Mouse (Mus musculus) left cerebral cortex, adult 2 months (tissue): ENCODE data around the gene C130032M10Rik. TPM values are rescaled to one million over a fixed set of nuclear protein-coding genes. Genes with fewer than 3 reads are reported as not detected.

ENCODE experiments used
- DNase-seq, 2 experiments: peaks; one replicate each; pipeline ENCODE4 v3.0.0; 2021 to 2022; ENCODE audit warnings: low spot score in 2 of 2, mixed read lengths in 1 of 2; ENCODE audit errors: extremely low spot score in 1 of 2
- H3K27ac ChIP-seq: fragments of 200-600 bp; 2 replicates; pipeline ENCODE4 v1.8.1; 2022
- H3K4me3 ChIP-seq: fragments of 200-600 bp; 2 replicates; pipeline ENCODE4 v1.8.1; 2022
- CTCF ChIP-seq: fragments of 200-600 bp; IDR thresholded peaks from 2 replicates; pipeline ENCODE4 v1.8.1; 2022; ENCODE audit warnings: antibody characterized with exemption, mild to moderate bottlenecking, moderate library complexity
- intact Hi-C: fragments of 180-260 bp; cut with DNase I; formaldehyde crosslinking; loops from one replicate; pipeline ENCODE4 v1.15.1; 2025
- total RNA-seq, 2 experiments: library from RNA; stranded (reverse); gene quantifications; 2 replicates each; pipeline ENCODE4 v1.2.3; 2021

C130032M10Rik gene
- total RNA-seq, 2 experiments from 2014 or later, result not detected

- Histone ChIP-seq H3K27ac (no peak overlapping the region), H3K4me3 (no peak overlapping the region)
- intact Hi-C loops, result no loop called here
- TF ChIP-seq CTCF, result no peak
- DNase-seq, result no peak
Observed at GRCm38 (mm10) chr9:114538996-114539563, 23.6 kb downstream of the C130032M10Rik start.

- Histone ChIP-seq H3K4me3 (no peak overlapping the region), H3K27ac (no peak overlapping the region)
- intact Hi-C loops, result no loop called here
- TF ChIP-seq CTCF, result no peak
- no peak for DNase-seq
Observed at GRCm38 (mm10) chr9:114541279-114541741, 25.8 kb downstream of the C130032M10Rik start.

GRCm38 (mm10) chr9:114543882-114544753 is 28.6 kb downstream of the C130032M10Rik start:
- DNase-seq, result no peak
- Histone ChIP-seq H3K4me3 (no peak overlapping the region), H3K27ac (no peak overlapping the region)
- intact Hi-C loops, result no loop called here
- TF ChIP-seq CTCF, result no peak

- no peak overlapping the region for H3K4me3 ChIP-seq
- DNase-seq, result no peak
- intact Hi-C loops, result no loop called here
- no peak for TF ChIP-seq CTCF
- H3K27ac ChIP-seq, result no peak overlapping the region
Observed at GRCm38 (mm10) chr9:114544754-114545393, 29.4 kb downstream of the C130032M10Rik start.

GRCm38 (mm10) chr9:114546765-114547164 is 31.3 kb downstream of the C130032M10Rik start:
- intact Hi-C loops, result no loop called here
- TF ChIP-seq CTCF, result no peak
- DNase-seq, result no peak
- Histone ChIP-seq H3K4me3 (no peak overlapping the region), H3K27ac (no peak overlapping the region)

- no peak overlapping the region for H3K27ac ChIP-seq
- no peak for DNase-seq
- H3K4me3 ChIP-seq, result no peak overlapping the region
- intact Hi-C loops, result no loop called here
- no peak for TF ChIP-seq CTCF
Observed at GRCm38 (mm10) chr9:114547643-114548077, 32.2 kb downstream of the C130032M10Rik start.

GRCm38 (mm10) chr9:114548496-114548895 is 33.0 kb downstream of the C130032M10Rik start:
- no peak for TF ChIP-seq CTCF
- no peak for DNase-seq
- H3K27ac ChIP-seq, result no peak overlapping the region
- no peak overlapping the region for H3K4me3 ChIP-seq
- intact Hi-C loops, result no loop called here

GRCm38 (mm10) chr9:114549117-114549516 is 33.6 kb downstream of the C130032M10Rik start:
- Histone ChIP-seq H3K27ac (no peak overlapping the region), H3K4me3 (no peak overlapping the region)
- no peak for DNase-seq
- intact Hi-C loops, result no loop called here
- no peak for TF ChIP-seq CTCF

- no peak overlapping the region for H3K27ac ChIP-seq
- no peak for TF ChIP-seq CTCF
- H3K4me3 ChIP-seq, result no peak overlapping the region
- intact Hi-C loops, result no loop called here
- no peak for DNase-seq
Observed at GRCm38 (mm10) chr9:114550033-114550432, 34.5 kb downstream of the C130032M10Rik start.

GRCm38 (mm10) chr9:114553828-114554227 is 38.3 kb downstream of the C130032M10Rik start:
- no peak for TF ChIP-seq CTCF
- Histone ChIP-seq H3K4me3 (no peak overlapping the region), H3K27ac (no peak overlapping the region)
- DNase-seq, result no peak
- intact Hi-C loops, result no loop called here

GRCm38 (mm10) chr9:114554355-114554979 is 39.0 kb downstream of the C130032M10Rik start:
- no peak for DNase-seq
- no peak overlapping the region for H3K27ac ChIP-seq
- no peak overlapping the region for H3K4me3 ChIP-seq
- intact Hi-C loops, result no loop called here
- no peak for TF ChIP-seq CTCF
